Mouse (Mus musculus) C2C12 (cell line): ENCODE measurements around the gene Pik3c2g. TPM values are rescaled to one million over a fixed set of nuclear protein-coding genes. Genes with fewer than 3 reads are reported as not detected.

Source experiments
- H3K27me3 ChIP-seq: one replicate; pipeline ENCODE4 v1.6.1; 2011; ENCODE audit not compliant: control insufficient read depth, insufficient read depth, insufficient read length
- H3K36me3 ChIP-seq: one replicate; pipeline ENCODE4 v1.6.1; 2011; ENCODE audit not compliant: control insufficient read depth, insufficient read depth
- H3K4me3 ChIP-seq: one replicate; pipeline ENCODE4 v1.5.1; 2011; ENCODE audit warnings: mild to moderate bottlenecking, control low read depth; ENCODE audit not compliant: poor library complexity, insufficient read depth, severe bottlenecking
- H3K79me2 ChIP-seq: one replicate; pipeline ENCODE4 v1.6.1; 2011; ENCODE audit not compliant: control insufficient read depth, insufficient read depth
- H3K79me3 ChIP-seq: one replicate; pipeline ENCODE4 v1.6.1; 2011; ENCODE audit warnings: low read depth, control low read depth
- H3ac ChIP-seq: one replicate; pipeline ENCODE3; 2011; ENCODE audit warnings: low read depth; ENCODE audit not compliant: control insufficient read depth, insufficient read length
- CEBPB ChIP-seq: IDR thresholded peaks from one replicate; pipeline ENCODE4 v1.6.1; 2011; ENCODE audit warnings: low read depth, mild to moderate bottlenecking, control low read depth, moderate library complexity
- CTCF ChIP-seq: IDR thresholded peaks from one replicate; pipeline ENCODE4 v1.5.1; 2011; ENCODE audit not compliant: control insufficient read depth, insufficient read depth, insufficient read length
- FOSL1 ChIP-seq: IDR thresholded peaks from one replicate; pipeline ENCODE4 v1.8.0; 2011; ENCODE audit warnings: mild to moderate bottlenecking, low read length; ENCODE audit not compliant: poor library complexity, insufficient read depth, severe bottlenecking
- MAX ChIP-seq: IDR thresholded peaks from one replicate; pipeline ENCODE4 v1.6.1; 2011; ENCODE audit warnings: mild to moderate bottlenecking, control low read depth
- MYOD1 ChIP-seq: IDR thresholded peaks from one replicate; pipeline ENCODE4 v1.6.1; 2011; ENCODE audit warnings: low read depth; ENCODE audit not compliant: control insufficient read depth, insufficient read length
- MYOG ChIP-seq: IDR thresholded peaks from one replicate; pipeline ENCODE4 v1.6.1; 2011; ENCODE audit not compliant: control insufficient read depth, insufficient read length; ENCODE audit errors: extremely low read depth
- USF1 ChIP-seq: IDR thresholded peaks from one replicate; pipeline ENCODE4 v1.6.1; 2011; ENCODE audit warnings: low read depth, mild to moderate bottlenecking, control low read depth, moderate library complexity
- long read RNA-seq, 2 experiments: library from polyadenylated mRNA; unstranded; transcript quantifications; one replicate each; pipeline ENCODE4 v2.0.0; 2019 to 2020
- polyA plus RNA-seq: library from polyadenylated mRNA; unstranded; fragments of >200 nt; fragmentation: generic; extraction: Trizol; gene quantifications from one replicate; pipeline ENCODE4 v1.2.1, GENCODE M21; 2012; ENCODE audit warnings: missing spikeins

Pik3c2g gene
- not detected for polyA plus RNA-seq
- long read RNA-seq, experiment 1 = 0 reads
- long read RNA-seq, experiment 2 = 0 reads

DNA sequence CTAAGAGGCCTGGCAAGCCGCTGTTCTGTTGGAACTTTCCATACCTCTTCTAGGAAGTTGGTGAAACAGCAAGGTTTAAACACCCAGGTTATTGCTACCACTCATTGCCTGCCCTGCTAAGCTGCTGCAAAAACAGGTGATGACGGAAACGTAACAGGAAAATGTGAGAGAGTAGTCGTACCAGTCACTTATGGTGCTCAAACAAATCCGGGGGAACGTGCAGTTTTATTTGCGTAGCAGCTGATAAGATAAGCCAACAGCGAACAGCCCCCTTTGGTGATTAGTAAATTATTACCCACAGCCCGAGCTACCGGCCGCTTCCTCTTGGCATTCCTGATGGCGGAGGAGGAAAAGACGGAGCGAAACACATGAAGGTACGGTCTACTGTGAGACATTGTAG lies at the start of gene Pik3c2g:
Pik3c2g (plus strand) TSS at position 330 of the 400 bp plus-strand sequence.
- Histone ChIP-seq H3K79me2 (no peaks in the 10 kb centered on the region), H3K79me3 (no peaks in the 10 kb centered on the region), H3K4me3 (no peak within 1 kb of the TSS), H3ac (no peak within 1 kb of the TSS), H3K36me3 (no peaks in the 10 kb centered on the region), H3K27me3 (no peaks in the 10 kb centered on the region)
- TF ChIP-seq CEBPB = no peak
- no peak for TF ChIP-seq MYOG
- TF ChIP-seq FOSL1 = no peak
- no peak for TF ChIP-seq MAX
- no peak for TF ChIP-seq CTCF
- TF ChIP-seq MYOD1 = no peak
- TF ChIP-seq USF1 = no peak

DNA sequence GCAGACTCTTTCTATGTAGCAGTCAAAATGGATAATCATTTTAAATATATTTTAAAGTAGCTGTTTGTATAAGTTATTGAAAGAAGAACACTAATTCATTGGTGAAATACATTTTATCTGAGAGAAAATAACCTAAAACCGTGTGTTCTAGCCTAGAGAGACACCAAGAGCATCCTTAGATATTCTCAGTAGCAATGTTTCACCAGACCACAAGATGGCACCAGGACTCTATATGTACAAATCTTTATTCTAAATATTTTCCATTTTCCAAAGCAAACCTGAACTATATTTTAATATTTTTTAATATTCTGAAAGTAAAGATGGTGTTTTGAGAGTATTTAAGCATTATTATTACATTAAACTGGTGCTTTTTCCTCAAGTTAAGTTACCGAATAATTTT lies 48.6 kb upstream of the Pik3c2g start:
- no peaks in the 10 kb centered on the region for H3K36me3 ChIP-seq
- H3K79me3 ChIP-seq = no peaks in the 10 kb centered on the region
- no peak for TF ChIP-seq MAX
- no peak for TF ChIP-seq MYOG
- TF ChIP-seq MYOD1 = no peak
- TF ChIP-seq FOSL1 = no peak
- TF ChIP-seq CEBPB = no peak
- TF ChIP-seq CTCF = no peak
- no peak for TF ChIP-seq USF1
- no peaks in the 10 kb centered on the region for H3K79me2 ChIP-seq
- H3K4me3 ChIP-seq = no peak overlapping the region
- H3K27me3 ChIP-seq = no peaks in the 10 kb centered on the region
- no peak overlapping the region for H3ac ChIP-seq

DNA sequence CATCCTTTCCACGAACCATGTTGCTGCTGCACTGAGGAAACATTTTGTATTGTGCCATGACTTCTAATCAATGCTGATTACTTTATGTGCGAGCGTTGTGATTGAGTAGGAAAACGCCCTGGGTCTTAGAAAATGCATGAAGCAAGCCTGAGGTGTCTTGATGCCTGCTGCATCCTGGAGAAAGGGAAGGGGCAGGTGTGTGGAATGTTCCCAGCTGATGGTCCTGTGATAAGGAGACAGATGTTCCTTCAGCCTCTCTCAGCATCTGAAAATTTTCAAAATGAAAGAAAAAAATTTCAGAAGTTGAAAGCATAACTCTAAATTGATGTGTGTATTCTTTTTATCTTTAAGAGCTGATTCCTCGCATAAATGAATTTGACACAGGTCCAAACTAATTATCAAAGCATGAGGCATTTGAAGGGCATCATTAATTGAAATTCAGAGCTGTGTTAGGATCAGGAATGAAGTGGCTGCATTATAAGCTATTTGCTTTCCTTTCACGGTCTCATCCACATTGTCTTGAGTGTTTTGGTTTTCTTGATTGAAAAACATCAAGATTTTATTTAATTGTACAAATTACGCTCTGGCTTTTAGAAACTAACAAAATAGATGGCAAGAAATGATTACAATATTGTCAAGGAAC lies 31.4 kb upstream of the Pik3c2g start:
- Histone ChIP-seq H3K4me3 (no peak overlapping the region), H3K79me2 (no peaks in the 10 kb centered on the region), H3K79me3 (no peaks in the 10 kb centered on the region), H3K36me3 (no peaks in the 10 kb centered on the region), H3ac (no peak overlapping the region), H3K27me3 (no peaks in the 10 kb centered on the region)
- TF ChIP-seq CEBPB (no peak), CTCF (no peak), USF1 (no peak), FOSL1 (no peak), MAX (no peak), MYOG (no peak), MYOD1 (no peak)

DNA sequence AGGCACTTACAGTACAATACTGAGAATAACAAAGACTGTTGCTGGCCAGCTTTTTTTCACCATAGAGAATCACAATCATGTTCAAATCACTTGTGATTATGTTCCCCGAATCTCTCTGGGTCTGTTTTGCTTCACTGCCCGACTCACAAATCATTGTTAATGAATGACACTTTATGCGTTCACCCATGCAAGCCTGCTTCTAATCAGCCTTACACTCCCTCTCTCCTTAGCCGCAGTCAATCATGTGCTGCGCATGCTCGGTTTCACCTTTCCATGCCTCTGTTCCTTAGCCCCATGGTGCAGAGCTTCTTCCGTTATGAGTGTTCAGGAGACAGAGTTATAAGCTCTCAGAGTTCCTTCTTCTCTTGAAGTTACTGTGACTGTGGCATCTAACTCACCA lies 17.8 kb upstream of the Pik3c2g start:
- no peak overlapping the region for H3K4me3 ChIP-seq
- no peaks in the 10 kb centered on the region for H3K79me3 ChIP-seq
- H3ac ChIP-seq = no peak overlapping the region
- H3K27me3 ChIP-seq = no peaks in the 10 kb centered on the region
- H3K79me2 ChIP-seq = no peaks in the 10 kb centered on the region
- TF ChIP-seq CTCF = no peak
- TF ChIP-seq MYOD1 = no peak
- no peak for TF ChIP-seq USF1
- TF ChIP-seq MAX = no peak
- TF ChIP-seq CEBPB = no peak
- no peaks in the 10 kb centered on the region for H3K36me3 ChIP-seq

DNA sequence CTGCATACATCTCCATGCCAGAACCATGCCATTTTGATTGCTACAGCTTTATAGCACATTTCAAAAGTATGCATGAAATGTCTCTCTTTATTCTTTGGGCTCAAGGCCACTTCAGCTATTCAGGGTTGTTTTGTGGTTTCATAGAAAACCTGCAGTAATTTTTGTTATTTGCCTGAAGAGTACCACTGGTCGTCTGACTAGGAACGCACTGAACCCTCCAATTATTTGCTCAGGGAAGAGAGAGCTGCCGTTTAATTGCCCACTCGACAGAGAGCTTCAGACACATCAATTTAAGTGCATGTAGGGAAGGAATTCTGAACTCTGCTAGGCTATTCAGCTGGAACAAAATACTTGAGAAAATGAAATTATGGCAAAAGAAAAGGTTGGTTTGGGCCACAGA lies 11.2 kb upstream of the Pik3c2g start:
- Histone ChIP-seq H3K79me3 (no peaks in the 10 kb centered on the region), H3K79me2 (no peaks in the 10 kb centered on the region), H3ac (no peak overlapping the region), H3K4me3 (no peak overlapping the region), H3K36me3 (no peaks in the 10 kb centered on the region), H3K27me3 (no peaks in the 10 kb centered on the region)
- no peak for TF ChIP-seq MAX
- TF ChIP-seq USF1 = no peak
- no peak for TF ChIP-seq MYOG
- TF ChIP-seq CEBPB = no peak
- TF ChIP-seq CTCF = no peak
- no peak for TF ChIP-seq MYOD1
- TF ChIP-seq FOSL1 = no peak

DNA sequence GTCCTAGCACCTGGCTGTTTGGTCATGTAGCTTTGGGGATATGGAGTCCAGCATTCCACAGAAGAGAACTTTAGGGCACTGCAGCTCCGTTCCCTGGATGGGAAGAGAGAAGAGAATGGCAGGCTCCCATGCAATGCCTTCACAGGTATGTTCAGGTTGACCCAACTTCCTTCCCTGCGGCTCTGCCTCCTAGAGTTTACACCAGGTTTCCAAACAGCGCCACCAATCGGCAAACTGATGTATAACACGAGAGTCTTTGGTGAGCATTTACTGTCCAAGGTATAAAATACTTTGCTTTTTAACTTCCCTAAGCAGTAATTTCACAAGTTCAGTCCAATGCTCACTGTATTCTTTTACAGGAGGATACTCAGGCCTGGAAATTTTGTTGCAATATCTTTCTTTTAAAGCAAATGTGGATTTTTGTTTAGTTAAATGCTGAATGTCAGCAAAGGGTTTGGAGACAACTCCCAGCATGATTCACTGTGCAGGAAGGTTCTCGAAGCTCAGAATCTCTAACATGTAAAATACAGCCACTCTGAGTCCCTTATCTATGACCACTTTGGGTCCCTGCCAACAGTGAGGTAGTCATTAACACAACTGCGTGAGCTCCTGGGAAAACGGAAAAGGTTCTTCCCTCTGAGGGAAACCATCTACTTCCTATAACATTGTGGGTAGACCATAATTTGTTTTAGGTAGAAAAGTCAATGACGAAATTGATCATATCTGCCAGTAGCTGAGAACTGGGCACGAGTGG lies 10.6 kb upstream of the Pik3c2g start:
- H3K79me3 ChIP-seq = no peaks in the 10 kb centered on the region
- no peak overlapping the region for H3ac ChIP-seq
- no peak for TF ChIP-seq MAX
- no peak for TF ChIP-seq MYOD1
- TF ChIP-seq CTCF = no peak
- TF ChIP-seq CEBPB = no peak
- no peak for TF ChIP-seq USF1
- no peak for TF ChIP-seq MYOG
- TF ChIP-seq FOSL1 = no peak
- H3K36me3 ChIP-seq = no peaks in the 10 kb centered on the region
- H3K4me3 ChIP-seq = no peak overlapping the region
- H3K27me3 ChIP-seq = no peaks in the 10 kb centered on the region
- H3K79me2 ChIP-seq = no peaks in the 10 kb centered on the region
